Mouse (Mus musculus): ENCODE results near the gene Wdr93. TPM values are rescaled to one million over a fixed set of nuclear protein-coding genes. Genes with fewer than 3 reads are reported as not detected.

Wdr93 gene
- polyA plus RNA-seq, 1 experiment = 1.8 TPM

DNA sequence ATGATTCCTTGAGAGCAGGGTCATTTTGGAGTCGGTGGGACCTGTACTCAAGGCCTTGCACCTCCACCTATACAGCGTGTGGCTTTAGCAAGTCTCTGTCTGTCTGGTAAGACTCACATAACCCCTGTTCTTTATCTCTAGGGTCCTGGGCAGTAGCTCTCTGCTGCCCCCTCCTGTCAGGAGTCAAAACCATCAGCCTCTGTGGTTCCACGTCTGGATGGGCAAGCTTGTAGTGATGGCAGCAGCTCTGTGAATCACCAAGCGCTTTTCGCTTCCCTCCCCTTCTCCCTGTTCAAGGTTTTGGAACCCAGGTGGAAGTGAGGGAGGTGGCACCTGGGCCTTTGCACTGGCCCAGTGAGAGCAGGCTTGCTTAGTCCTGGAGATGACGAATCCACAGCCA is 14.7 kb upstream of the Wdr93 start:
- Histone ChIP-seq H3K4me3 (replicated peaks; ENCODE audit: extremely low read depth, low read depth, low read length) (no peak overlapping the region), H3K4me1 (ENCODE audit: control insufficient read depth, insufficient read depth, low read length) (no peaks in the 10 kb centered on the region)
- 31% methylated on average over 6 of the region's 6 CpGs for WGBS
- TF ChIP-seq CTCF (IDR thresholded peaks at IDR 0.05; ENCODE audit: insufficient read depth, low read length) = peak; percentile 85
- no peak for TF ChIP-seq POLR2A (IDR thresholded peaks at IDR 0.05; ENCODE audit: borderline replicate concordance, extremely low read depth, low read depth, low read length)
- peak; percentile 49 for DNase-seq

DNA sequence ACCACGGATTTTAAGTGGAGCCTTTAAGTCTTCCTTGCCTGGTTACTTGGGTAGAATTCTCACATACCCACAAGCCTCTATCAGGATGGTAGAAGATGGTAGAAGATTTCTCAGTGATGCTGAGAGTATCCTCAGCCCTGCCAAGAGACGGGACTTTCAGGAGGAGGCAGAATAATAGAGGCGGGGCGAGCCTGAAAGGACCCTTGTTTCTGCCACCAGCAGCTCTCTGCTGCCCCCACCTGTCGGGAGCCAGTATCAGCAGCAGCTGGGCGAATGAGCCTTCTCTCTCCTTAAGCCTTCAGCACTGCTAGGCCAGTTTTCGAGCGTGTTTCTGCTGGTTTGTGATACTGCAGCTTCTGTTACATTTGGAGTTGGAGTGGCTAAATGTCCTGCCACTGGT is 13.8 kb upstream of the Wdr93 start:
- 7% methylated on average over 8 of the region's 8 CpGs for WGBS
- no peak overlapping the region for H3K4me3 ChIP-seq (replicated peaks; ENCODE audit: extremely low read depth, low read depth, low read length)

DNA sequence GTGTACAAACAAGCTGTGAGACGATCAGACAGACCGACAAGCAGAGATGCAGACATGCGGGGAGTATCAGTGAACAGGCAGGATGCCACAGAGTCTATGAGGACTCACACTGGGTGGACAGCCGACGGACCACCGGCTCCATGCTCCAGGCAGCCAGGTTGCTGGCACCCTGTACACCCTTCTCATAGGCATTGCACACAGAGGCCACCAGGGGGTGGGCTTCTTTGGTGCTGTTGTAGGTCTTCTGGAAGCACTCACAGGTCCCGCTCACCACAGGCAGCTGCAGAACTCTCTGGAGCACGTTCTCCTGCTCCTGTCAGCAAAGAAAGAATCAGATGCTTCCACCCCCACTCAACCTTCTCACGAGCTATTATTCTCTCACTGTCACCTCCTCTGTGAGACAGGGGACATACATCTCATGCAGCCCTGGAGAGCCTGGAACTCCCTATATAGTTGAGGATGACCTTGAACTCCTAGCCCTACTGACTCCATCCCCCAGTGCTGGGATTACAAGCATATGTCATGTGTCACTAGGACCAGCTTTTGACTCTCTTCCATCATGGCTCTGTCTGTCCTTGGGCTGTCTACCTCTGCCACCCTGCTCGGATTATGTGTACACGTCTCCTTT is 13.1 kb upstream of the Wdr93 start:
- no peak for DNase-seq
- no peaks in the 10 kb centered on the region for H3K4me1 ChIP-seq (ENCODE audit: control insufficient read depth, insufficient read depth, low read length)
- H3K4me3 ChIP-seq (replicated peaks; ENCODE audit: extremely low read depth, low read depth, low read length) = no peak overlapping the region
- WGBS = 57% methylated on average over 11 of the region's 11 CpGs
- TF ChIP-seq CTCF (IDR thresholded peaks at IDR 0.05; ENCODE audit: insufficient read depth, low read length) = peak; percentile 23; the same call in 1 of the 2 replicates
- TF ChIP-seq POLR2A (IDR thresholded peaks at IDR 0.05; ENCODE audit: borderline replicate concordance, extremely low read depth, low read depth, low read length) = no peak

More for the DNA sequence above, 13.8 kb upstream of the Wdr93 start:
- TF ChIP-seq CTCF (IDR thresholded peaks at IDR 0.05; ENCODE audit: insufficient read depth, low read length) (peak; percentile 88), POLR2A (IDR thresholded peaks at IDR 0.05; ENCODE audit: borderline replicate concordance, extremely low read depth, low read depth, low read length) (no peak)
- peak; percentile 66 for DNase-seq
- no peaks in the 10 kb centered on the region for H3K4me1 ChIP-seq (ENCODE audit: control insufficient read depth, insufficient read depth, low read length)

DNA sequence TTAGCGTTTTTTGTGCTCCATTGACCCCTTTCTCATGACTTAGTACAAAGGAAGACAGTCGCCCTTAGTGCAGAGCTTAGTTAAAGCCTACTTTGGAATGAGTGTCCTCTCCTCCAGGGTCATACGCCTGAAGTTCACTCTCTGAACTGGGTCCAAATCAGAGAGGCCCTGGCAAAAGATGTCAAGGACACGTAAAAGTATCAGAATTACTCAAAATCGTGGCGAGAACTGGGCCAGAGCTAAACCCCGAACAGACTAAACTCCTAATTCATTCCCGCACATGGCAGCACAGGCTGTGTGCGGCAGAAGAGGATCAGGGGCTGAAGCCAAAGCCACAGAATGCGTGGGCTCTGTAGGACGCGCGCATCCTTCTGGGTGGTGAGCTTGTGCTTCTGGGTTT is 11.5 kb upstream of the Wdr93 start:
- DNase-seq = no peak
- no peak for TF ChIP-seq CTCF (IDR thresholded peaks at IDR 0.05; ENCODE audit: insufficient read depth, low read length)
- no peak for TF ChIP-seq POLR2A (IDR thresholded peaks at IDR 0.05; ENCODE audit: borderline replicate concordance, extremely low read depth, low read depth, low read length)
- Histone ChIP-seq H3K4me3 (replicated peaks; ENCODE audit: extremely low read depth, low read depth, low read length) (no peak overlapping the region), H3K4me1 (ENCODE audit: control insufficient read depth, insufficient read depth, low read length) (no peaks in the 10 kb centered on the region)
- WGBS = 84% methylated on average over 13 of the region's 13 CpGs

DNA sequence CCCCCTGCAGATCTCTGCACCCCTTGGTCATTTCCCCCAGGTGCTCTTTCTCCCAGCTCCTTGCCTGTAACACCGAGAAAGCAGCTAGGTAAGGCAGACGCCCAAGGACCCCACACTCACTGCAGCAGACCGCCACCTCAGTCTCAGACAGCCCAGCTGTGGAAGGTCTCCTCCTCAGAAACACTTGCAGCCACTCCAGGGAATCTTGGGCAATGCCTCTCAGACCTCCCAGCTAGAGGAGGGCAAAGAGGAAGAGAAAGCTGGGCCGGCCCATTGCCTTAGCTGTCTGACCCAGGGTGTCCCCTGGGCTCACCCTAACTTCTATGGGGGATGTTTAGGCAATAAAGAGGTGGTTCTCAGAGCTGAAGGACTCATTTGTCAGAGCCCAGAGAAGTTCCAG is 10.3 kb upstream of the Wdr93 start, which contains the start of gene Plin1:
Gene Plin1 (minus strand): TSS at position 282 of the 400 bp plus-strand sequence.
- TF ChIP-seq POLR2A (IDR thresholded peaks at IDR 0.05; ENCODE audit: borderline replicate concordance, extremely low read depth, low read depth, low read length) = no peak
- TF ChIP-seq CTCF (IDR thresholded peaks at IDR 0.05; ENCODE audit: insufficient read depth, low read length) = no peak
- WGBS = 50% methylated on average over 4 of the region's 4 CpGs
- no peak within 1 kb of the TSS for H3K4me3 ChIP-seq (replicated peaks; ENCODE audit: extremely low read depth, low read depth, low read length)
- H3K4me1 ChIP-seq (ENCODE audit: control insufficient read depth, insufficient read depth, low read length) = no peaks in the 10 kb centered on the region
- DNase-seq = no peak

DNA sequence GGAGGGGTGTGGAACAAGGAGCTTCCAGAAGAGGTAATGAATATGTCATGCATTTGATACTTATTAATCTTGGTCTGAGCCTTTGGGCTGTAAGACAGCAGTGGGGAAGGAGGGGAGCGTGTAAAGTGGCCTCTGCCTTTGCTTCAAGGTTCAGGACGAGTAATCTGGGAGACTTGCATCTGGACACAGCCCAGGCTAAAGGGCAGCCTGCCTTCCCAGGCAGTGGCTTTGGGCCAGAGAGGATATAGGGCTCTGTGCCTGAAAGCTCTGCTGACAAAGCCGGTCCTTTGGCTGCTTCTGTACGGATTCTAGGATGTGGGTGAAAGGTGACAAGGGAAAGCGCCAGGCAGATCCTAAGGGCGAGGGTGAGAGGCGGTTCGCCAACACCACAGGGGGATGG is 8.4 kb upstream of the Wdr93 start:
- Histone ChIP-seq H3K4me3 (replicated peaks; ENCODE audit: extremely low read depth, low read depth, low read length) (no peak overlapping the region), H3K4me1 (ENCODE audit: control insufficient read depth, insufficient read depth, low read length) (no peaks in the 10 kb centered on the region)
- TF ChIP-seq CTCF (IDR thresholded peaks at IDR 0.05; ENCODE audit: insufficient read depth, low read length) (no peak), POLR2A (IDR thresholded peaks at IDR 0.05; ENCODE audit: borderline replicate concordance, extremely low read depth, low read depth, low read length) (no peak)
- WGBS = 58% methylated on average over 8 of the region's 8 CpGs
- no peak for DNase-seq

DNA sequence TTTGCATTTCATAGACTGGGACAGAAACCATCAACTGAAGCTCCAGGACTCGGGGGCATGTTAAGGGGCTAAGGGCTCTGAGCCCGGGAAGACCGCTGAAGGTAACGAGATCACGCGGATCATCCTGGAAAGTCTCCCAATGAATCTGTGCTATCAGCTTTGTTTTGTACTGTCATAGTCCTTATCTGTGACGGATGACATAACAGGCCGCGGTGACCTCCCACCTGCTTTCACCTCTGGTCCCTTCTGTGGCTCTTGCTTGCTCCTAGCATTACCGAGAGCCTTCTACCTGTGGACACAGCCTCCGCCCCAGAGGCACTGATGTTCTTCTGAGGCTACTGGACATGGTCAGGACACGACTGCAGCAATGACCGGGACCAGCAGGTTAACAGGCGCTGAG is 6.5 kb upstream of the Wdr93 start:
- 84% methylated on average over 14 of the region's 14 CpGs for WGBS
- TF ChIP-seq CTCF (IDR thresholded peaks at IDR 0.05; ENCODE audit: insufficient read depth, low read length) (no peak), POLR2A (IDR thresholded peaks at IDR 0.05; ENCODE audit: borderline replicate concordance, extremely low read depth, low read depth, low read length) (no peak)
- no peaks in the 10 kb centered on the region for H3K4me1 ChIP-seq (ENCODE audit: control insufficient read depth, insufficient read depth, low read length)
- H3K4me3 ChIP-seq (replicated peaks; ENCODE audit: extremely low read depth, low read depth, low read length) = no peak overlapping the region
- no peak for DNase-seq

DNA sequence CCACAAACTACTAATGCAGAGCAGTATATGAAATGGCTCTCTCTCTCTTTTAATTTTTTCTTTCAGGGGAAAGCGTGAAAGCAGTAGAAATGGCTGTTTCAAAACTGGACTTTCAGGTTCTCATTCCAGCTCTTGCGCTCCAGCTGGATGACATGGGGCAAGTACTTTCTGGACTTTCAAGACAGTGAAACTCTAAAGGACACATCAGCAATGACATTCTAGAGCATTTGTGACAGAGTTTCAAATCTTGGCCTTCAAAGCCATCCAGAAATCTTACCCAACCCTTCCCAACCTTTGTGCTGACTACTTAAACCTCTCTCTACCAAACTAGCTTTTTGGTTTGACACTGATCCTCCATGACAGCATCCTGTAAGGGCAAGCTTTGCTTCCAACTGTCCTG is 4.0 kb upstream of the Wdr93 start:
- H3K4me3 ChIP-seq (replicated peaks; ENCODE audit: extremely low read depth, low read depth, low read length) = no peak overlapping the region
- WGBS = 73% methylated on average over 2 of the region's 2 CpGs
- TF ChIP-seq POLR2A (IDR thresholded peaks at IDR 0.05; ENCODE audit: borderline replicate concordance, extremely low read depth, low read depth, low read length) = no peak
- TF ChIP-seq CTCF (IDR thresholded peaks at IDR 0.05; ENCODE audit: insufficient read depth, low read length) = no peak
- H3K4me1 ChIP-seq (ENCODE audit: control insufficient read depth, insufficient read depth, low read length) = no peaks in the 10 kb centered on the region
- no peak for DNase-seq

DNA sequence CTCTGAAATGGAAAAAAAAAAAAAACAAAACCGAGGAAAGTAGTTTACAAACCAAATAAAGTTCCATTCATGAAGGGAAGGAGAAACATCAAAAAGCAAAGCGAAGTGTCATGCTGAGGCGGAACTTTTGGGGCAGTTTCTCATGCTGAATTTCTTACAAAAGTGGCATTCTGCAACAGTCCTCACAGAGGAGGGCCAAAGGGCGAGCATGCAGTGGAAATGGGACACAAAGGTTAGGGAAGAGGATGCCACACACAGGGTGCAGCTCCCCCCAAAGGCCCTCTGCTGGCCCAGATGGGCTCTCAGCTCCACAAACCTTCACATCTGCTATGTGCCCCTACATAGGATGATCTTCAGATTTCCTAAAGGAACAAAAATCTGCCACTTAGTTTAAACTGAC is 2.7 kb upstream of the Wdr93 start:
- TF ChIP-seq POLR2A (IDR thresholded peaks at IDR 0.05; ENCODE audit: borderline replicate concordance, extremely low read depth, low read depth, low read length) = no peak
- TF ChIP-seq CTCF (IDR thresholded peaks at IDR 0.05; ENCODE audit: insufficient read depth, low read length) = no peak
- H3K4me3 ChIP-seq (replicated peaks; ENCODE audit: extremely low read depth, low read depth, low read length) = no peak overlapping the region
- DNase-seq = no peak
- H3K4me1 ChIP-seq (ENCODE audit: control insufficient read depth, insufficient read depth, low read length) = no peaks in the 10 kb centered on the region
- 74% methylated on average over 4 of the region's 4 CpGs for WGBS

DNA sequence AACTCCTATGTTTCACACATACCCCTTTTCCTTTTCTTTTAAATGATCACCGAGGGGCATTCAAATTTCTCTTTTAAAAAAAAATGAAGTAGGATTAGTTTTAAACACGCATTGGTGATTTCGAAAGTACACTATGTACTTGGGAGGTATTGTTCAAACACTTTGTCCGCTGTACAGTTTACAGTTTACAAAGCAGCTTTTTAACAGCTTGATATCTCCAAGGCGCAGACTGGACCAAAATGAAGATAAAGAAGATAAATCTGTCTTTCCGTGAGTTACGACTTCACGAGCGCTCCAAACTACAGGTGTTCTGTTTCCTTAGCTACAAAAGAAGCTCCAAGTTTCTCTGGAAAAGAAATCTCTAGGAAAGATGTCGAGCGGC is 695 bp upstream of the Wdr93 start:
- TF ChIP-seq CTCF (IDR thresholded peaks at IDR 0.05; ENCODE audit: insufficient read depth, low read length) (no peak), POLR2A (IDR thresholded peaks at IDR 0.05; ENCODE audit: borderline replicate concordance, extremely low read depth, low read depth, low read length) (no peak)
- 10% methylated on average over 11 of the region's 11 CpGs for WGBS
- Histone ChIP-seq H3K4me3 (replicated peaks; ENCODE audit: extremely low read depth, low read depth, low read length) (peak overlapping the region; percentile 77), H3K4me1 (ENCODE audit: control insufficient read depth, insufficient read depth, low read length) (no peaks in the 10 kb centered on the region)
- no peak for DNase-seq

Data from lung, adult 2 months (tissue).